Mouse (Mus musculus): ENCODE measurements around the gene Ash1l.

DNA sequence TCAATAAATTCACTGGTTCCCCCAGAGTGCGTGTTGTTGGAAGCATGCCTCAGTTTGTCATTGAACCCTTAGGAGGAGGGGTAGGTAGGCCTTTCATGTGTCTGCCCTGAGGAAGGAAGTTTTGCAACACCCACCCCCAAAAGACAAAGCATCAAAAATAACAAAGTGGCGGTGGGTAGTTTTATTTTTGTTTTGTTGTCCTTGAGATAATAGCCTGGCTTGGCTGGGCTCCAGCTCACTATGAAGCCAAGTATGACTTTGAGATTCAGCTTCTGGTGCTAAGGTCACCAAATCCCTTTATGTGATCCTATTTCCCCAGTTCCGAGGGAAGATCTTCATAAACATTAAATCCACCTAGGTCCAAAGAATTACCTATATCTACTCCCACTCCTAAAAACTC, 173.8 kb downstream of the Ash1l start:
- no peak for TF ChIP-seq POLR2A (IDR thresholded peaks at IDR 0.05; ENCODE audit: low read depth, low read length)
- TF ChIP-seq CTCF (IDR thresholded peaks at IDR 0.05; ENCODE audit: extremely low read depth, insufficient read length, insufficient replicate concordance, low read depth, low read length), result no peak
